Mouse (Mus musculus): ENCODE measurements around the gene Gm43064.
"Not testable (repeated sequence)": the region's sequence is repeated elsewhere in the genome, so short reads cannot be mapped to it uniquely, and the experiment has no call there.

Gm43064 gene

GRCm38 (mm10) chr3:103808891-103809798 is at the start of gene Gm43064, which contains the start of the genes Dclre1b and Ap4b1:
Gene Gm43064 (plus strand): TSS chr3:103809573.
Gene Dclre1b (minus strand): TSS chr3:103809444.
Gene Ap4b1 (plus strand): TSS chr3:103809520.
- peak; percentile 87 to 92 for DNase-seq (ENCODE audit: low spot score in 2 of 2)

- no peak for DNase-seq (ENCODE audit: low spot score in 2 of 2)
Measured at GRCm38 (mm10) chr3:103766789-103767188, 42.6 kb upstream of the Gm43064 start.

DNA sequence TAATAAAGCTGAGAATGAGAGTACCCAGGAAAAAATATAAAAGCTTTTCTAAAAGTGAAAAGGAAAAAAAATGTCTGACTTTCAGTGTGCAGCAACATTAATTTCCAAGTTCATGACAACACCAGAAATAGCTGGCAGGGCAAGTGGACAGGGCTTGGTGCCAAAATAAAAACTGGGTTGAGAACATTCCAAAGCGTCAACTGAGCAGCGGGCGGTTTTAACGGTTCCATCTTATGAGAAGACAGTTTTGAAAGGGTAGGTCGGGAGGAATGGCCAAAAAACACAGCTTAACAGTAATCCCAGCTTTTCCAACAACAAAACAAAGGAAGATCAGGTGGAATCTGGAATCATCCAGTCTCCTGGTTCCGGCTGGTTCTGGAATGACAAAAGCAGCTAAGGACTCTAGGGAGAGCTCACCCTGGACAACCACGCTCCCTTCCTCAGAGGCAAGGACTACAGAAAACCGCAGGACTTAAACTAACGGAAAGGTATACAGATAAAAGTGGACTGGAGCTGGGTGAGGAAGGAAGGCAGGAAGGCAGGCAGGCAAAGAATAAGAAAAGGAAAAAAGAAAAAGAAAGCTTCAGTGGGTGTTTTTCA is 37.7 kb upstream of the Gm43064 start:
- peak; percentile 52 to 73 for DNase-seq (ENCODE audit: low spot score in 2 of 2)

DNA sequence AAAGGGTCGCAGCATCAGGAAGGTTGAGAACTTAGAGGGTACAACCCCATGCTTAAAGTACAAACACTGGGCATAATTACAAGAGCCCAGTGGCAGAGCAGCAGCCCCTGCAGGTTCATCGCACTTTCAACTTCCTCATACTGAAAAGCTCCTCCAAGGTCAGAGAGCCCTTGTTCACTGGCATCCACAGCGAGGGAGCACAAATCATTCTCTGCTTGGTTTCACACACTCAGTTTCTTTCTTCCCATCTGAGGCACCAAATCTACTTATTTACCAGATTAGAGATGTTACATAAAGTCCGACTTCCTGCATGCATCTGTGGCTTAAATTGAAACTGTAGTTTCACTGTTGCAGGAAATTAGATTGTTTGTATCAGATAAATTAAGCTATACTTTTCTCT is 36.5 kb upstream of the Gm43064 start:
- DNase-seq (ENCODE audit: low spot score in 2 of 2), result no peak

DNA sequence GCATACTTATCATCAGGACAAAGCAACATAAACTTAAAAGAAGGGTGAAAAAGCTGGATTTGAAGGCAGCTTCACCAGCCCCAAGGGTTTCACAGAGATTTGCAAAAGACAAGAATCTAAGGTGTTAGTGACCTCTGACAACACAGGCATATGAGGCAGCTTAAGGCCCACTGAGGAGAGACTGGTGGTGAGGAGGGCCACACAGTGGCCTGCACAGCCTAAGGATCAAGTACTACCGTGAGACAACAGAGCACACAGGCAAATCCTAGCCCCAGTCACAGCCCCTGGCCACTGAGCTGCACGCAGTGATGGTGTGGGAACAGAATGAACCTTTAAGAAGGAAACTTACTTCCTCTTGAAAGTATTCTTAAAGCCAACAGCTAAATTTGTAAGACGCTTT is 35.9 kb upstream of the Gm43064 start:
- DNase-seq (ENCODE audit: low spot score in 2 of 2), result no peak

GRCm38 (mm10) chr3:103774009-103774408 is 35.4 kb upstream of the Gm43064 start:
- DNase-seq (ENCODE audit: low spot score in 2 of 2), result no peak

DNA sequence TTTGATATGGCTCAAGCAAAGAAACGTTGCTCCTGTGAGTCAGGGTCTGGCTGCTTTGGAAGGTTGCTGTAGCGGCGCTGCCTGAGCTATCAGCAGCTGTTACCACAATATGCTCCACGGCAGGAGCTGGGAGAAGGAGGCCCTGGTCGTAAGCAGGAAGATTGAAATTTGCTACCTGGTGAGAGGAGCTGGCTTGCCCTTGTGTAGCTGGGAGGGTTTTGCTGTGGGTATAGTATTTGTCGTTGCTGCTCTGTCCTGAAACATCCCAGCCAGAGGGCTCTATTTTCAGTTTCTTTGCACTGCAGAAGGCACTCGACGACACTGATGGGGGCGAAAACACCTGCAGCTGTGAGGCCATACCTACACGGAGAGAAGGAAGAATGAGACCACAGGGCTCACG is 31.4 kb upstream of the Gm43064 start:
- no peak for DNase-seq (ENCODE audit: low spot score in 2 of 2)

- no peak for DNase-seq (ENCODE audit: low spot score in 2 of 2)
Measured at GRCm38 (mm10) chr3:103778660-103779059, 30.7 kb upstream of the Gm43064 start.

DNA sequence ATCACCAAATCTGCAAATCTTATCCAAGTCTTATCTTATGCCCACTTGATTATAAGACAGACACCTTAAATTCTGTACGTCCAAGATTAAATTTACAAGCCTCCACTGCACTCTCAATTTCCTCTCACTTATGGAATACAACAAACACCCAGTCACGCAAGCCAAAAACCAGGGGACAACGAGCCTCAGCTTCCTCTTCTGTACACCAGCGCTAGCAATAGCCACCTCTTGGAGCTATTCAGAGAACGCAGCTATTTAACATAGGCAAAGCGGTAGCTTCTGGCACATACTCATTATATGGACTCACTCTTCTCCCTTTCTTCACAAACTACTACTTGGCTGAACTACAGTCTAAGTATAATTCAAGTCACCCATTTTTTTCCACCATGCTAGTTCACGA is 30.2 kb upstream of the Gm43064 start:
- DNase-seq (ENCODE audit: low spot score in 2 of 2), result no peak

- DNase-seq (ENCODE audit: low spot score in 2 of 2), result no peak
Measured at GRCm38 (mm10) chr3:103780271-103780670, 29.1 kb upstream of the Gm43064 start.

DNA sequence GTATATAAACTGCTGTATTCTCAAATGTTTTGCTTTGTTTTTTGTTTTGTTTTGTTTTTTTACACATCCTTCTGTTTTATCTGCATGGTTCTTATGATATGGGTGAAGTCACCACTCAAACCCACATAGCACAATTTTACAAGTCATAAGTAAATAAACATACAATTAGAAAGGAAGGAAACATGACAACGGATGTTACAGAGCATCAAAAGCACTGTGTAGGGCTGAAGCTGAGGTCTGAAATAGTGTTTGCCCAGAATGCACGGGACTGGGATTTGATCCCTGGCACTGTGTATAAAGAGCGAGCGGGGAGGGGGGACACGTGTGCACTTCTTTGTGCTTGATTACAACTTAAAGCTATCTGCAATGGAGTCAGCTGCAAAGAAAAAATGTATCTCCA is 28.6 kb upstream of the Gm43064 start:
- DNase-seq (ENCODE audit: low spot score in 2 of 2), result no peak

DNA sequence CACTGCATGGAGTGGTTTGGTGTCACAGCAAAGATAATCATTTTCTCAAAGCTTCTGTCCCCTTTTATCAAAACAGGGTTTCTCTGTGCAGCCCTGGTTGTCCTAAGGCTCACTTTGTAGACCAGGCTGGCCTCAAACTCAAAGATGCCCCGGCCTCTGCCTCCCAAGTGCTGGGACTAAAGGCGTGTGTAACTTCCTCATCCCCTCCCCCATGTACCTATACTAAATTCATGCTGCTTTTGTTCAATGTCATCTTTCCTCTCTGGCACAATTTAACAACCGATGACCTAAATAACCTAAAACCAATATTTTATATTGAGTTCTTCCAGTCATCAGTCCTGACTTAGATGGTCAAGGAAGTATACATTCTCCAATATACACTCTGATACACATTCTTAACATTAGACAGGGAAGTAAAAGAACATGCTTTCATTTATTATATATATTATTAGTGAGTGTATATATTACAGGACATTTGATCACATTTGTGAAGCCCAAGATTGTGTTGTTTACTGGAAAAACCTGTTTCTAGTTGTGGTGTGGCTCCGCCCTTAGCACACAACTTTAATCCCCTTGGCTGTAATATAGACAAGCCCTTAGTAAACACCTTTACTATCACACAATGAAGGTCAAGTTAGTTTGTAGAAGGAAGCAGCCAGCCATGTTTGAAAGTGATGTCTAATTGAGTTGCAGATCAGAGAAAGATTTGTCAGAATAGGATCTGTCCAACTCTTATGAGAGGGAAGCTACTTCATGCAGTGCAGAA is 26.3 kb upstream of the Gm43064 start:
- DNase-seq (ENCODE audit: low spot score in 2 of 2), result no peak

DNA sequence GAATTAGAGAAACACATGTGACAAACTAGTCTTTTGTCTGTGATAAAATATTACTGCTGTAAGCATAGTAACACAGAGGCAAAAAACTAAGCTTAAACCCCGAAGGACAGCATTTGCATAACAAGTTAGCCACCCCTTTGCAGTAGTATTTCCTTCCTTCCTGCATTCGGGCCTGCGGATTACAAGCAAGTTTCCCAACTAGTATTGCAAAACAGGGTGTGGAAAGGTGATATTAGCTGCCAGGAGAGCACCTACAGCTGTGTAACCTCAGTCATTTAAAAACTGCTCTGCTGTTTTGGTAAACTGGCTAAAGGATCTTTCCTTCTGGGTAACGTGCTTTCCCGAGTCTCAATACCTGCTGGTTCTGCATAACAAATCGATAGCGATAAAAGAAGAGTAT is 22.1 kb upstream of the Gm43064 start:
- no peak for DNase-seq (ENCODE audit: low spot score in 2 of 2)

DNA sequence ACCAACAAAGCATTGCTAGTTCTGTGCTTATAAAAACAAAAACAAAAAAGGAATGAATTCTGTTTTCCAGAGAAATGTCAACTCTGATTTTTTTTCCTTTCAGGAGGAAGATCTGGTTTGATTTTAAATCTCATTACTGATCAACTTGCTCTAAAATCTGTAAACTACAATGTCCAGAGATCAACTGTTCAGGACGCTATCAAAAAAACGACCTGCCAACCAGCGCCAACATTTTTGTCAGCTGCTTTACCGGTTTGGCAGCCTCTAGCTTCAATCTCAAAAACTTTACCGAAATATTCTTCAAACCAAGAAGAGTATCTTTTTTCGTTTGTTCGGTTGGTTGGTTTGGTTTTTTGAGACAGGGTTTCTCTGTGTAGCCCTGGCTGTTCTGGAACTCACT is 20.3 kb upstream of the Gm43064 start:
- DNase-seq (ENCODE audit: low spot score in 2 of 2), result no peak

DNA sequence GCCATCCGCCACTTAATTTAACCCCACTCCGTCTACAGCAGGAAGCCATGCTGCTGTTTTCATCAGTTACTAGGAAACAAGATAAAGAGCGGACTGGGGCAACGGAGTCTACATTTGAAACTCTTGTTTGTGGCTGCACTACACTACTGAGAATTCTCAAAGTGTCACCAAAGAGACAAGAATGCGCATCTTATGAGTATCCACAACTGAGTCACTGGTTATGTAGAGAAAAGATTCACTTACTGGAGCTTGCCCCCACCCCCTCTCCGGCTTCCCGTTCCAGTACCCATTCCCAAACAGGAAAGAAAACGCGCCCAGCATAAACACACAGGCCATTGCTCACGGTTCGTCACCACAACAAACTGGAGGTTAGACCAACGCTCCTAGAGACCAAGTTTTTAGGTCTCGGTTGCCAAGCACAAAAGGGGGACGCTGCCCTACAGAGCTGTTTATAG is 19.5 kb upstream of the Gm43064 start:
- no peak for DNase-seq (ENCODE audit: low spot score in 2 of 2)

DNA sequence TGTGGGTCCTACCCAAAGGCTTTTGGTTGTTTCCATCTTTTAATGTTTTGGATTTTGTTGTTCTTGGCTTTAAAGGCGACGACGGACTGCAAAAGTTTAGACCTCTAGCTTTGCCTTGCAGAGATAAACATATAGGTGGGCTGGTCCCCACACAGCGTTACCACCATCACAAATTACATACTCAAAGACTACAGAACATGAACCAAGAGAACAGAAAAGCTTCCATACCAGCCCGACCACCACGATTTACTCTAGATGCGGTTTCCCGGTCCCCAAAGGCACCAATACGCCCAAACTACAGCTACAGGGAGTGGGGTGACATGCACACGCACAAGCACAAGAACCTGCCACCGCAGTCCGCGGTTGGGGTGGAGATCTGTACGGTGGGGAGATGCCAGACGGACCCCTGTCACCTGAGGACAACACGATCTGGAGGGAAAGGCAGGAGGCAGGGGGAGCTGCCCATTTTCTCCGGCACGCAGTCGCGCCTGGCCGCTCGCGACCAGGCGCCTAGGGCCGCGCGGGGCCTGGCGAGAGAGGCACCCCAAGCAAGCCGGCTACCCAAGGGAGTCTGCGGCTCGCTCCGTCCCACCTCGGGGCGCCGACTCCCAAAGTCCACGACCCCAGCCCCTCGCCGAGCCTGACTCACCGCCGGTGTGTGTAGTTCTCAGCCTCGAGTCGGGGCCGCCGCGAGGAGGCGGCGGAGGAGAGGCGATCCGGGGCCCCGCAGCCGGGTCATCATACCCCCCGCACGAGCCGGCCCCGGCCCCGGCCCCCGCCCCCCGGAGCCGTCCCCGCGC is 18.8 kb upstream of the Gm43064 start:
- no peak for DNase-seq (ENCODE audit: low spot score in 2 of 2)

GRCm38 (mm10) chr3:103791230-103792110 is 17.9 kb upstream of the Gm43064 start, which contains the start of gene Hipk1:
Gene Hipk1 (minus strand): TSS chr3:103791563.
- DNase-seq (ENCODE audit: low spot score in 2 of 2), result peak; percentile 90 to 94

- not testable (repeated sequence) for DNase-seq (ENCODE audit: low spot score in 2 of 2)
Measured at GRCm38 (mm10) chr3:103792111-103792406, 17.3 kb upstream of the Gm43064 start.

GRCm38 (mm10) chr3:103792566-103792965 is 16.8 kb upstream of the Gm43064 start:
- no peak for DNase-seq (ENCODE audit: low spot score in 2 of 2)

DNA sequence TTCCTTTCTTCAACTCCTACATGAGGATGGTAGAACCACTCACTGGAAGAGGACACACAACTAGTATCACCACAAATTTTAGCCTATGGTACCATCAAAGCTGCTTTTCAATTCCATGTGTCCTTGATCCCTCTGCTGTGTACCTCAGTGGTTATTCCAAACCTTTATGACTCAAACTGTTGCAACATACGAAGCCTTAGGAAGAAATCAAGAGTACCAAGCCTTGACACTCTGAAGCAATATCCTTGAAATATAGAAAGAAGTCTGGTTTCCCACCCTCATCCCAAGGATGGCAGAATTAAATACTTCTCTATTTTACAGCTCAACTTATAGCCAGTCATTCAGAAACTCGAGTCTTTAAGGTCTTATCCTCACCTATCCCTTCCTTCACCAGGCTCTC is 13.0 kb upstream of the Gm43064 start:
- no peak for DNase-seq (ENCODE audit: low spot score in 2 of 2)

DNA sequence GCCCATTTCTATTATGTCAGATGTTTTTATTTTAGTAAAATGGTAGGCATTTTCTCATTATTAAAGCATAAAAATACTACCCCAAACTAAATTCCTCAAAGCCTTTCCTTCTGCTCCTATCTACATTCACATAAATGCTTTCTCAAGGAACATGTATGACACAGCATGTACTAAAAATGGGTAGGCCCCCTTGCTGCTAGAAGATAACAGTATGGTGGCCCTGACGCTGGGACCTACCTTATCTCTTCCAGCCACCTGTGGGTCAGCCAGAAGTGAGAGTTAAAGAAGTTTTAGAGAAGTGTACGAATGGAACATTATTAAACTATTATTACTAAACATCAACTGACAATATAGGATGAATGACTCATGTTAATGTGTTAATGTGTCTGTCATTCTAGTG is 9.9 kb upstream of the Gm43064 start:
- no peak for DNase-seq (ENCODE audit: low spot score in 2 of 2)

Data from urinary bladder, postnatal 4 days (tissue).